Mouse (Mus musculus) embryonic facial prominence, embryonic 15.5 days (tissue): ENCODE data around the gene Dok5. TPM values are rescaled to one million over a fixed set of nuclear protein-coding genes. Genes with fewer than 3 reads are reported as not detected.

Experiments
- ATAC-seq: fragments of 200-750 bp; cut with Nextera tagmentation; 2 replicates; pipeline ENCODE4 v1.8.0; 2017; ENCODE audit warnings: low read depth, moderate TSS enrichment; ENCODE audit not compliant: insufficient number of reproducible peaks, low FRiP score, low TSS enrichment
- H3K27ac ChIP-seq: fragments of 300-500 bp; sonication (generic); replicated peaks from 2 replicates; pipeline ENCODE4 v1.5.1; 2015; ENCODE audit warnings: mild to moderate bottlenecking, inconsistent platforms
- H3K27me3 ChIP-seq: fragments of 300-500 bp; sonication (generic); 2 replicates; pipeline ENCODE4 v1.6.1; 2015; ENCODE audit warnings: inconsistent platforms
- H3K36me3 ChIP-seq: fragments of 300-500 bp; sonication (generic); 2 replicates; pipeline ENCODE4 v1.6.1; 2015; ENCODE audit warnings: mild to moderate bottlenecking, inconsistent platforms
- H3K4me1 ChIP-seq: fragments of 300-500 bp; sonication (generic); 2 replicates; pipeline ENCODE4 v1.6.1; 2015; ENCODE audit warnings: inconsistent platforms
- H3K4me2 ChIP-seq: fragments of 300-500 bp; sonication (generic); replicated peaks from 2 replicates; pipeline ENCODE4 v1.6.1; 2015; ENCODE audit warnings: mild to moderate bottlenecking, inconsistent platforms
- H3K4me3 ChIP-seq: fragments of 300-500 bp; sonication (generic); replicated peaks from 2 replicates; pipeline ENCODE4 v1.5.1; 2015; ENCODE audit warnings: mild to moderate bottlenecking, inconsistent platforms
- H3K9ac ChIP-seq: fragments of 300-500 bp; sonication (generic); 2 replicates; pipeline ENCODE4 v1.6.1; 2015; ENCODE audit warnings: inconsistent platforms
- H3K9me3 ChIP-seq: fragments of 300-500 bp; sonication (generic); replicated peaks from 2 replicates; pipeline ENCODE4 v1.6.1; 2016; ENCODE audit warnings: inconsistent platforms
- WGBS: fragments of 180-500 bp; shearing (Covaris S2); methylation state at CpG from one replicate; pipeline ENCODE4 v1.1.7; 2015; 5-methylcytosine and 5-hydroxymethylcytosine counted together
- polyA plus RNA-seq: library from polyadenylated mRNA; unstranded; fragments of >200 nt; fragmentation: Nextera tagmentation; extraction: Ambion mirVana; gene quantifications from 2 replicates; pipeline ENCODE4 v1.2.1, GENCODE M21; 2015

Dok5 gene
- polyA plus RNA-seq, 1 experiment from 2014 or later: 12.3 TPM

- no peak overlapping the region for H3K9ac ChIP-seq
- no peaks in the 10 kb centered on the region for H3K27me3 ChIP-seq
- no peaks in the 10 kb centered on the region for H3K9me3 ChIP-seq
- H3K4me3 ChIP-seq: no peak overlapping the region
- H3K36me3 ChIP-seq: no peaks in the 10 kb centered on the region
- no peak for ATAC-seq
- H3K4me1 ChIP-seq: peaks cover 9% of the 10 kb centered on the region; the same call in 1 of the 2 replicates
- H3K4me2 ChIP-seq: no peak overlapping the region
- H3K27ac ChIP-seq: no peak overlapping the region
- WGBS: 52% methylated on average over 13 of the region's 13 CpGs
These were observed 170.8 kb downstream of the Dok5 start for GRCm38 (mm10) chr2:170902204-170903028.

- whole genome bisulfite sequencing: 76% methylated on average over 7 of the region's 7 CpGs
- Histone ChIP-seq H3K4me1 (peaks cover 9% of the 10 kb centered on the region; the same call in 1 of the 2 replicates), H3K36me3 (no peaks in the 10 kb centered on the region), H3K4me3 (no peak overlapping the region), H3K4me2 (no peak overlapping the region), H3K9ac (no peak overlapping the region), H3K9me3 (no peaks in the 10 kb centered on the region), H3K27ac (no peak overlapping the region), H3K27me3 (no peaks in the 10 kb centered on the region)
- no peak for ATAC-seq
These were observed 171.4 kb downstream of the Dok5 start for GRCm38 (mm10) chr2:170903029-170903306.

GRCm38 (mm10) chr2:170903367-170903766 is 171.8 kb downstream of the Dok5 start:
- Histone ChIP-seq H3K4me1 (peaks cover 9% of the 10 kb centered on the region; the same call in 1 of the 2 replicates), H3K4me2 (no peak overlapping the region), H3K27ac (no peak overlapping the region), H3K27me3 (no peaks in the 10 kb centered on the region), H3K9me3 (no peaks in the 10 kb centered on the region), H3K36me3 (no peaks in the 10 kb centered on the region), H3K9ac (no peak overlapping the region), H3K4me3 (no peak overlapping the region)
- 96% methylated on average over 9 of the region's 9 CpGs for WGBS
- no peak for ATAC-seq

- no peaks in the 10 kb centered on the region for H3K36me3 ChIP-seq
- no peak overlapping the region for H3K9ac ChIP-seq
- peaks cover 4% of the 10 kb centered on the region; the same call in 1 of the 2 replicates for H3K4me1 ChIP-seq
- no peak overlapping the region for H3K27ac ChIP-seq
- no peaks in the 10 kb centered on the region for H3K9me3 ChIP-seq
- no peak for ATAC-seq
- H3K4me3 ChIP-seq: no peak overlapping the region
- WGBS: 30% methylated on average over 13 of the region's 13 CpGs
- no peaks in the 10 kb centered on the region for H3K27me3 ChIP-seq
- H3K4me2 ChIP-seq: peak overlapping the region; percentile 22; the same call in 1 of the 2 replicates
These were observed 181.1 kb downstream of the Dok5 start for GRCm38 (mm10) chr2:170912589-170913223.

- no peak overlapping the region for H3K4me3 ChIP-seq
- no peaks in the 10 kb centered on the region for H3K36me3 ChIP-seq
- no peaks in the 10 kb centered on the region for H3K9me3 ChIP-seq
- no peak overlapping the region for H3K4me2 ChIP-seq
- 80% methylated on average over 11 of the region's 11 CpGs for WGBS
- no peak overlapping the region for H3K27ac ChIP-seq
- peaks cover 4% of the 10 kb centered on the region; the same call in 1 of the 2 replicates for H3K4me1 ChIP-seq
- no peak overlapping the region for H3K9ac ChIP-seq
- H3K27me3 ChIP-seq: no peaks in the 10 kb centered on the region
- ATAC-seq: no peak
These were observed 182.3 kb downstream of the Dok5 start for GRCm38 (mm10) chr2:170913863-170914262.

- H3K4me2 ChIP-seq: no peak overlapping the region
- no peak overlapping the region for H3K4me3 ChIP-seq
- 89% methylated on average over 8 of the region's 8 CpGs for whole genome bisulfite sequencing
- no peaks in the 10 kb centered on the region for H3K36me3 ChIP-seq
- no peaks in the 10 kb centered on the region for H3K27me3 ChIP-seq
- no peak overlapping the region for H3K9ac ChIP-seq
- ATAC-seq: no peak
- H3K27ac ChIP-seq: no peak overlapping the region
- H3K4me1 ChIP-seq: peaks cover 4% of the 10 kb centered on the region; the same call in 1 of the 2 replicates
- H3K9me3 ChIP-seq: no peaks in the 10 kb centered on the region
These were observed 184.0 kb downstream of the Dok5 start for GRCm38 (mm10) chr2:170915646-170916045.

- Histone ChIP-seq H3K4me1 (peaks cover 16% of the 10 kb centered on the region), H3K9me3 (no peaks in the 10 kb centered on the region), H3K36me3 (no peaks in the 10 kb centered on the region), H3K9ac (no peak overlapping the region), H3K27ac (0 out of 2 replicates have a peak overlapping the region, but pooled peaks have one; percentile 45), H3K4me2 (no peak overlapping the region), H3K27me3 (no peaks in the 10 kb centered on the region), H3K4me3 (no peak overlapping the region)
- peak; percentile 67 for ATAC-seq
- 8% methylated on average over 3 of the region's 3 CpGs for WGBS
These were observed 190.7 kb downstream of the Dok5 start for GRCm38 (mm10) chr2:170922260-170922659.

GRCm38 (mm10) chr2:170924131-170924530 is 192.5 kb downstream of the Dok5 start:
- no peaks in the 10 kb centered on the region for H3K36me3 ChIP-seq
- no peak overlapping the region for H3K4me2 ChIP-seq
- H3K9me3 ChIP-seq: no peaks in the 10 kb centered on the region
- H3K9ac ChIP-seq: no peak overlapping the region
- H3K4me3 ChIP-seq: no peak overlapping the region
- no peaks in the 10 kb centered on the region for H3K27me3 ChIP-seq
- H3K27ac ChIP-seq: no peak overlapping the region
- no peak for ATAC-seq
- 89% methylated on average over 4 of the region's 4 CpGs for WGBS
- peaks cover 16% of the 10 kb centered on the region for H3K4me1 ChIP-seq

GRCm38 (mm10) chr2:170926237-170926636 is 194.6 kb downstream of the Dok5 start:
- Histone ChIP-seq H3K9me3 (no peaks in the 10 kb centered on the region), H3K4me3 (no peak overlapping the region), H3K4me2 (no peak overlapping the region), H3K36me3 (no peaks in the 10 kb centered on the region), H3K27ac (no peak overlapping the region), H3K9ac (no peak overlapping the region), H3K4me1 (peaks cover 16% of the 10 kb centered on the region), H3K27me3 (no peaks in the 10 kb centered on the region)
- no peak for ATAC-seq
- 69% methylated on average over 9 of the region's 9 CpGs for WGBS
